Mouse (Mus musculus): ENCODE measurements around the gene Cubn.

GRCm38 (mm10) chr2:13371797-13372170, 119.8 kb downstream of the Cubn start:
- TF ChIP-seq CTCF (IDR thresholded peaks at IDR 0.05; ENCODE audit: insufficient read depth, low read length) (no peak), POLR2A (IDR thresholded peaks at IDR 0.05; ENCODE audit: borderline replicate concordance, extremely low read depth, low read depth, low read length) (no peak)
